Mouse (Mus musculus) thymus, postnatal 14 days (tissue): ENCODE data around the gene Gzmc.
A peak's percentile ranks its signal among the peaks of the same experiment; 100 is the strongest.
"Not testable (repeated sequence)": the region's sequence is repeated elsewhere in the genome, so short reads cannot be mapped to it uniquely, and the experiment has no call there.

Experiments
- DNase-seq: peaks from one replicate; pipeline ENCODE4 v3.0.0; 2021

Gene Gzmc

GRCm38 (mm10) chr14:56234556-56234955, at the start of gene Gzmc:
TSS of gene Gzmc (minus strand) at chr14:56234656.
- DNase-seq: no peak

GRCm38 (mm10) chr14:56283816-56284215, 49.4 kb upstream of the Gzmc start:
- no peak for DNase-seq

- DNase-seq: no peak
Observed at GRCm38 (mm10) chr14:56281090-56281489, 46.6 kb upstream of the Gzmc start.

GRCm38 (mm10) chr14:56278691-56279090, 44.2 kb upstream of the Gzmc start:
- not testable (repeated sequence) for DNase-seq

- not testable (repeated sequence) for DNase-seq
Observed at GRCm38 (mm10) chr14:56276096-56276495, 41.6 kb upstream of the Gzmc start.

- DNase-seq: no peak
Observed at GRCm38 (mm10) chr14:56266109-56266508, 31.7 kb upstream of the Gzmc start.

GRCm38 (mm10) chr14:56262153-56262552, 27.7 kb upstream of the Gzmc start, which contains the start of gene Gzmb:
TSS of gene Gzmb (minus strand) at chr14:56262260.
- DNase-seq: no peak

- DNase-seq: no peak
Observed at GRCm38 (mm10) chr14:56240409-56240808, 6.0 kb upstream of the Gzmc start.

GRCm38 (mm10) chr14:56211317-56211716, 23.1 kb downstream of the Gzmc start, which contains the start of gene Gzmf:
TSS of gene Gzmf (minus strand) at chr14:56211417.
- DNase-seq: no peak

GRCm38 (mm10) chr14:56205613-56206012, 28.8 kb downstream of the Gzmc start:
- no peak for DNase-seq

- DNase-seq: peak; percentile 60
Observed at GRCm38 (mm10) chr14:56205021-56205420, 29.4 kb downstream of the Gzmc start.

- DNase-seq: peak; percentile 72
Observed at GRCm38 (mm10) chr14:56203975-56204374, 30.5 kb downstream of the Gzmc start.

GRCm38 (mm10) chr14:56186946-56187345, 47.5 kb downstream of the Gzmc start:
- DNase-seq: peak; percentile 12

GRCm38 (mm10) chr14:56186521-56186920, 47.9 kb downstream of the Gzmc start:
- no peak for DNase-seq
